Mouse (Mus musculus) hindbrain, embryonic 13.5 days (tissue): ENCODE measurements around the gene Mtmr6. TPM values are rescaled to one million over a fixed set of nuclear protein-coding genes. Genes with fewer than 3 reads are reported as not detected.
"Not testable (repeated sequence)": the region's sequence is repeated elsewhere in the genome, so short reads cannot be mapped to it uniquely, and the experiment has no call there.

ENCODE experiments used
- ATAC-seq: fragments of 200-750 bp; cut with Nextera tagmentation; 2 replicates; pipeline ENCODE4 v1.8.0; 2017; ENCODE audit warnings: moderate TSS enrichment; ENCODE audit not compliant: low FRiP score
- H3K27ac ChIP-seq: fragments of 300-500 bp; sonication (generic); 2 replicates; pipeline ENCODE4 v1.5.1; 2015; ENCODE audit warnings: inconsistent platforms, mild to moderate bottlenecking, moderate library complexity
- H3K27me3 ChIP-seq: fragments of 300-500 bp; sonication (generic); 2 replicates; pipeline ENCODE4 v1.6.1; 2015; ENCODE audit warnings: mild to moderate bottlenecking, inconsistent platforms
- H3K36me3 ChIP-seq: fragments of 300-500 bp; sonication (generic); 2 replicates; pipeline ENCODE4 v1.6.1; 2015; ENCODE audit warnings: mild to moderate bottlenecking, inconsistent platforms
- H3K4me1 ChIP-seq: fragments of 300-500 bp; sonication (generic); replicated peaks from 2 replicates; pipeline ENCODE4 v1.6.1; 2015; ENCODE audit warnings: inconsistent platforms
- H3K4me2 ChIP-seq: fragments of 300-500 bp; sonication (generic); 2 replicates; pipeline ENCODE4 v1.6.1; 2015; ENCODE audit warnings: inconsistent platforms, mild to moderate bottlenecking, moderate library complexity
- H3K4me3 ChIP-seq: fragments of 300-500 bp; sonication (generic); 2 replicates; pipeline ENCODE4 v1.5.1; 2015; ENCODE audit warnings: mild to moderate bottlenecking, inconsistent platforms
- H3K9ac ChIP-seq: fragments of 300-500 bp; sonication (generic); 2 replicates; pipeline ENCODE4 v1.6.1; 2015; ENCODE audit warnings: mild to moderate bottlenecking, inconsistent platforms
- H3K9me3 ChIP-seq: fragments of 300-500 bp; sonication (generic); 2 replicates; pipeline ENCODE4 v1.6.1; 2016; ENCODE audit warnings: inconsistent platforms
- WGBS: fragments of 180-500 bp; shearing (Covaris S2); methylation state at CpG from one replicate; pipeline ENCODE4 v1.1.7; 2015; 5-methylcytosine and 5-hydroxymethylcytosine counted together
- microRNA counts: library from miRNA; unstranded; fragments of <30 nt; microRNA quantifications from one replicate; lab custom pipeline; 2016
- microRNA-seq: library from miRNA; unstranded; fragments of <30 nt; microRNA quantifications from one replicate; pipeline ENCODE4, GENCODE M21; 2016
- polyA plus RNA-seq: library from polyadenylated mRNA; unstranded; fragments of >200 nt; fragmentation: Nextera tagmentation; extraction: Ambion mirVana; gene quantifications from 2 replicates; pipeline ENCODE4 v1.2.1, GENCODE M21; 2015

Gene Mtmr6
- polyA plus RNA-seq, 1 experiment from 2014 or later = 63.7 TPM

DNA sequence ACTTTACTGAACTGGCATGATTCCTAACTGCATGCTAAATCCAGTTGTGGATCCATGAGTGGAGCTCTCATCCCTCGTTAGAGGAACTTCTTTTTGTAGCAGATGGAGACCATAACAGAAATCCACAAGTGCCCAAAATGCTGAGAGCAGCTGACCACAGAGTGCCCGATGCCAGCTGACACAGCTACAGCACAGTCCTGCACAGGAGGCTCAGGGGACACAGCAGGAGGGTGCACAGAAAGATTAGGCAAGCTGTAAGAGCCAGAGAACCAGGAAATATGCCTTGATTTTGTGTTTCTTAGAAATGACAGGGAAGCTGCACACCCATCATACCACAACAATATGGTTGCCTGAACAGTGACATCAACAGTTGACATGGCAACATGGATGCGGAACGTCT lies 37.4 kb downstream of the Mtmr6 start:
- no peaks in the 10 kb centered on the region for H3K9me3 ChIP-seq
- no peak overlapping the region for H3K9ac ChIP-seq
- peaks cover 28% of the 10 kb centered on the region for H3K36me3 ChIP-seq
- H3K27me3 ChIP-seq = no peaks in the 10 kb centered on the region
- H3K4me1 ChIP-seq = 0 out of 2 replicates have a peak, but pooled peaks cover 4% of the 10 kb centered on the region
- no peak overlapping the region for H3K27ac ChIP-seq
- H3K4me2 ChIP-seq = no peak overlapping the region
- no peak for ATAC-seq
- H3K4me3 ChIP-seq = no peak overlapping the region
- WGBS = 77% methylated on average over 4 of the region's 4 CpGs

DNA sequence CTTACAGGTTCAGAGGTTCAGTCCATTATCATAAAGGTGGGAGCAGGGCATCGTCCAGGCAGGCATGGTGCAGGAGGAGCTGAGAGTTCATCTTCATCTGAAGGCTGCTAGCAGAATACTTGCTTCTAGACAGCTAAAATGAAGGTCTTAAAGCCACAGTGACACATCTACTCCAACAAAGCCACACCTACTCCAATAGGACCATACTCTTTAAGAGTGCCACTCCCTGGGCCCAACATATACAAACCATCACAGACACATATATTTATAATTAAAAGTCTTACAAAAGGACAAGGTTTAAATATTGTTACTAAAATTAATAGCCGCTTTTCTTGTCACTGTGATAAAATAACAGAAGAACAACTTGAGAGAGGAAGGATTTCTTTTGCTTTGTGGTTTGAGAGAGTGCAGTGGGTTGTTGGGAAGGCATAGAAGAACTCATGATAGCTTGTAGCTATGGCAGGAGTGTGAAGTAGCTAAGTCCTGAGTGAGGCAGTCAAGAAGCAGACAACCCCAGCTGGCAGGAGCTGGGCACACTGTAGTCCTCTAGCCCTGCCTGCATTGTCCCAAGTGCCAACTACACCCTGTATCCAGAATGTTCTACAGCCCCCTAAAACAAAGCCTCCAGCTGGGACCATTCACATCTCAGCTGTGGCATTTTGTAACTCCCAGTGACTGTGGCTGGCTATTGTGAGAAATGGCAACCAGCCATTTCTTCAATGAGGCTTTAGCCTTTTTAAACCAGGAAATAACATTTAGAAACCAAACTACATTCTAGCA lies 39.6 kb downstream of the Mtmr6 start:
- no peak for ATAC-seq
- WGBS = 94% methylated on average over 2 of the region's 2 CpGs
- H3K9ac ChIP-seq = no peak overlapping the region
- no peak overlapping the region for H3K27ac ChIP-seq
- H3K4me3 ChIP-seq = no peak overlapping the region
- H3K27me3 ChIP-seq = no peaks in the 10 kb centered on the region
- H3K4me1 ChIP-seq = 0 out of 2 replicates have a peak, but pooled peaks cover 4% of the 10 kb centered on the region
- H3K36me3 ChIP-seq = peaks cover 23% of the 10 kb centered on the region
- no peaks in the 10 kb centered on the region for H3K9me3 ChIP-seq
- no peak overlapping the region for H3K4me2 ChIP-seq

DNA sequence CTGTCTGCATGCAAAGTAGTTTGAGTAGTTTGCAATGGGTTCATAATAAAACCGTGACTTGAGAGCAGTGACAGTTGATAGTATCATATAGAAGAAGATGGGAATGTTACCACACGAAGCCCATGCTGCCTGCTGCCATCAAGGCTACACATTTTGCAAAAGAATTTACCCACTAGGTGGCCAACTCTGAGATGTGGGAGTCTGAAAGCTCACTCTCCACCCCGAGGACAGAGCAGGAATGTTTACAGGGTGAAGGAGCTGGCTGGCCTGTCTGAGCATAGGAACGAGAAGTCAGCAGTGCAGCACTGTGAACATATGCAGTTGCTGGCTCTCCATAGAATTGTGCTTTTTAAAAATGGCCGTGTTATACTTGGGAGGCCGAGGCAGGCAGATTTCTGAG lies 43.1 kb downstream of the Mtmr6 start:
- 75% methylated on average over 6 of the region's 6 CpGs for WGBS
- H3K27ac ChIP-seq = no peak overlapping the region
- no peaks in the 10 kb centered on the region for H3K4me1 ChIP-seq
- H3K9ac ChIP-seq = no peak overlapping the region
- ATAC-seq = no peak
- H3K9me3 ChIP-seq = no peaks in the 10 kb centered on the region
- peaks cover 9% of the 10 kb centered on the region for H3K36me3 ChIP-seq
- no peak overlapping the region for H3K4me2 ChIP-seq
- no peak overlapping the region for H3K4me3 ChIP-seq
- no peaks in the 10 kb centered on the region for H3K27me3 ChIP-seq

DNA sequence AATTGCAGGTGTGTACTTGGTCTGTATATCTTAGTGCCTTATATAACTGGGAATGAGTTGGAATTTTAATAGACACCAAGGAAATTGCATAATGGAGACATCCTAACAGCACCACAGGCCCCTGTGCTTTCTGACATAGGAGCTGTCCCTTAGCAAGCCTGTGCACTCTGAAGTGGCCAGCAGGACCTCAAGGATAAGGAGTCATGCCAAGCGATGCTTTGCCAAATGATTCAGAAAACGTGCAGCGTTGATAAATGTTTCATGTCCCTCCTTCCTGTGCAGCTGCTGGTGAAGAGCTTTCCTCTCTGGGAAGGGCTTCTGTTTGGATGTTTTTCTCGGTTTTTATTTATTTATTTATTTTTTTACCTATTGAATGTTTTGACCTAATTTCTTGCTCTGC lies 45.7 kb downstream of the Mtmr6 start:
- Histone ChIP-seq H3K9ac (no peak overlapping the region), H3K4me1 (no peaks in the 10 kb centered on the region), H3K4me3 (no peak overlapping the region), H3K27ac (no peak overlapping the region), H3K36me3 (no peaks in the 10 kb centered on the region), H3K9me3 (peaks cover 7% of the 10 kb centered on the region), H3K27me3 (no peaks in the 10 kb centered on the region), H3K4me2 (no peak overlapping the region)
- ATAC-seq = no peak
- WGBS = 70% methylated on average over 4 of the region's 4 CpGs

DNA sequence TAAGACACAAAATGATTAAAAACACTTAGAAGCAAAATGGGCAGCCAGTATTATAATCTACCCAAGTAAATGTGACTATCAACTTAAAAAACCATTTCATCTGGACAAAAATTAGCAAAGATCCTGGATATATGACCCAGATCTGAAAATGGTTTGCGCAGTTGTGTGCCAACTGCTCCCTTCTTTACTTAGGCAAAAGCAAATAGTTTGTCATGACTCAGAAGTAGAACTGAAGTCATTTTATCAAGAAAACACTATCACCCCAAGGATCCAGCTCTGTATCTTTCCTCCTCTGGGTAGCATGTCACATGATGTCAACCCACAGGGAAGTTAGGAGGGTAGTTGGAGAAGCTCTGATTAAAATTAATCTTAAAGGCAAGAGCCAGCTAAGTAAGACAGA lies 54.2 kb downstream of the Mtmr6 start:
- no peaks in the 10 kb centered on the region for H3K27me3 ChIP-seq
- no peak overlapping the region for H3K27ac ChIP-seq
- no peak for ATAC-seq
- H3K4me2 ChIP-seq = no peak overlapping the region
- H3K4me3 ChIP-seq = no peak overlapping the region
- 95% methylated on average over 1 of the region's 1 CpGs for WGBS
- H3K9me3 ChIP-seq = peaks cover 4% of the 10 kb centered on the region
- no peak overlapping the region for H3K9ac ChIP-seq
- H3K4me1 ChIP-seq = no peaks in the 10 kb centered on the region
- no peaks in the 10 kb centered on the region for H3K36me3 ChIP-seq

DNA sequence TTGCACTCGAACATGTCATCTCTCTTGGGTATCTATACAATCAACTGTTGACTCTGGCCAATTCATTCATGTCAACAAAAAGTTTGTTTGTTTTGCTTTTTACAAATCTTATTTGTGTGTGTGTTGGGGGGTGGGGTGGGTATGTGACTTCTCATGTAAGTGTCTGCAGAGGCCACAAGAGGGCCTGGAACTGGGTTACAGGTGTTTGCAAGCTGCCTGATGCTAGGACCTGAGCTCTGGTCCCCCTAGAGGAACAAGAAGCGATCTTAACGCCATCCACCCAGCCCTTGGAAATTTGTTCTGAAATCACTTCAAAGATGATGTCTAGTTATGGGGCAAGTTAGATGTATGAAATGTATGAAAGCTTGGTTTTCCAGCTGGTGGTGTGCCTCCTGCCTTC lies 55.8 kb downstream of the Mtmr6 start:
- Histone ChIP-seq H3K4me3 (no peak overlapping the region), H3K9me3 (no peaks in the 10 kb centered on the region), H3K27ac (no peak overlapping the region), H3K27me3 (no peaks in the 10 kb centered on the region), H3K4me1 (no peaks in the 10 kb centered on the region), H3K4me2 (no peak overlapping the region), H3K9ac (no peak overlapping the region), H3K36me3 (no peaks in the 10 kb centered on the region)
- WGBS = 87% methylated on average over 3 of the region's 3 CpGs
- no peak for ATAC-seq

DNA sequence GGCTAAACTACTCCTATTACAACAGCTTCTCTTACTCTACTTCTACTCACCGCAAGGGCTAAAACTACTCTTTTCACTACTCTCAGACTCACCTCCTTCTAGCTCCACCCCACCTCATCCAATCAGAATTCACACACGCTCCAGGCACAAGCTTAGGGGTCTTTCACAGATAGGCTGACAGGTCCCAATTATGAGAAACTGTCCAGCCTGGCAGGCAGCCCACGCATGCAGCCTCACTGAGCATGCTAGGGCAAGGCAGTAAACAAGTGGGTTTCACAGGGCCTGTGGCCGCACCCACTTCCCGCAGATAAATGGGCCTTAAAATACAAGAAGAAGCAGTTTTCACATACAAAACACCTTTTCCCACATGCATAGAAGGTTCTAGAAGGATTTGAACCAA lies 75.0 kb downstream of the Mtmr6 start:
- not testable (repeated sequence) for H3K27me3 ChIP-seq, H3K36me3 ChIP-seq, ATAC-seq, H3K4me3 ChIP-seq, H3K27ac ChIP-seq, H3K9me3 ChIP-seq, H3K9ac ChIP-seq, H3K4me1 ChIP-seq, H3K4me2 ChIP-seq
- WGBS = 85% methylated on average over 5 of the region's 5 CpGs

DNA sequence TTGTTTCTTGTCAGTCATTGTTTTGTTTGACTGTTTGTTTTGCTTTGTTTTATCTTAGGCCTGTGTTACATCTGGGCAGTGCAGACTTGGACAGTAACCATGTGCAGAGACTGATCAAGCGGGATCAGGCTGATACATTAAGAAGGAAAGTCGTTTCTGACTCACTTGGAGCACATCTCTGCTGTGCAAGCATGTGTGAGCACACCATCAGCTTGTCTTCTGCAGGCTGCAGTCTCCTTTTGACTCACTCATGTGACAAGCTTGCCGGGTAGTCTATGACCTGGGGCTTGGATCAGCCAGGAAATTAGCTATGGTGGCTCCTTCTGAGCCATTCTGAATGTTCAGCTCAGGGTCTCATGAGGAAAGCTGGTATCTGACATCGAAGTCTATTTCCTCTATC lies 75.5 kb downstream of the Mtmr6 start:
- H3K27ac ChIP-seq = no peak overlapping the region
- no peak overlapping the region for H3K4me2 ChIP-seq
- no peak for ATAC-seq
- H3K36me3 ChIP-seq = no peaks in the 10 kb centered on the region
- 81% methylated on average over 4 of the region's 4 CpGs for WGBS
- no peak overlapping the region for H3K9ac ChIP-seq
- H3K4me3 ChIP-seq = no peak overlapping the region
- H3K27me3 ChIP-seq = no peaks in the 10 kb centered on the region
- H3K9me3 ChIP-seq = no peaks in the 10 kb centered on the region
- no peaks in the 10 kb centered on the region; the same call in 1 of the 2 replicates for H3K4me1 ChIP-seq

DNA sequence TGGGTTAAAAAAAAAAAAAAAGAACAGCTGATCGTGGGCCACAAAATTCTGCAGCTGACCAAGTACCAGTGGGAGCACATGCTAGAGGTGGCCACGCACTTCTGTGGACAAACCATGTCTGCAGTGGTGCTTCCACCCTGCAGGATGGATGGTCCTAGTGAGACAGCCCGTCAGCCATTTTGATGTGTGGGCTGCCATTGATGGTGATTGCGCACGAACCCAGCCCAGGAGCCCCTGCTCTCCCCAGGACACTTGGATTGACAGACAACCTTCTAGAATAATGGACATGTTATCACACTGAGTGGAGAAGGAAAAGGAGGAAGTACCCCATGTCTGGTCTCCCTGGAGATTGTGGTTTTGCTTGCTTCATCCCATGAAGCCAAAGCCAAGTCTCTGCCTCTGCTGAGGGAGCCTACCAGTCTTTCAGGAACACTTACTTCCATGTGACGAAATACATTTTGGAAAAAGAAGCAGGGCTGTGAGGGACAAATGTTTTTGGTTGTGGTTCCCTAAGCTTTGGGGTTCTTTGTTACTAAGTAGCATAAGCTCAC lies 80.4 kb downstream of the Mtmr6 start:
- ATAC-seq = no peak
- Histone ChIP-seq H3K27me3 (no peaks in the 10 kb centered on the region), H3K9ac (no peak overlapping the region), H3K4me3 (no peak overlapping the region), H3K9me3 (no peaks in the 10 kb centered on the region), H3K4me1 (no peaks in the 10 kb centered on the region; the same call in 1 of the 2 replicates), H3K27ac (no peak overlapping the region), H3K4me2 (no peak overlapping the region), H3K36me3 (no peaks in the 10 kb centered on the region)
- WGBS = 89% methylated on average over 6 of the region's 6 CpGs

MicroRNAs encoded within 50 kb of the gene (microRNA counts, 519-probe panel; counts per million panel counts)
- 51.3 counts per million for microRNA mmu-miR-719 (lab: Ali Mortazavi, UCI)

Small RNA genes lying within 50 kb of the gene (microRNA-seq; reads per million reads assigned to microRNA genes)
- gene Mir719 = not detected

Other genes starting within 250 kb of the Mtmr6 start
- 33.6 and 34.8 TPM in 2 replicates for gene Atp8a2, start 68.0 kb upstream of the Mtmr6 start, polyA plus RNA-seq
- 0.08 and 0.10 TPM in 2 replicates for gene Nupl1, start 13.8 kb upstream of the Mtmr6 start, polyA plus RNA-seq
- gene Gm49336, start 13.7 kb upstream of the Mtmr6 start, polyA plus RNA-seq = 51.7 and 52.1 TPM in 2 replicates
- 22.6 and 24.5 TPM in 2 replicates for gene Amer2, start 108.0 kb downstream of the Mtmr6 start, polyA plus RNA-seq